Mouse (Mus musculus) midbrain, embryonic 12.5 days (tissue): ENCODE results near the gene Stk38. TPM values are rescaled to one million over a fixed set of nuclear protein-coding genes. Genes with fewer than 3 reads are reported as not detected.
"Not testable (repeated sequence)": the region's sequence is repeated elsewhere in the genome, so short reads cannot be mapped to it uniquely, and the experiment has no call there.

ENCODE experiments used
- ATAC-seq: fragments of 200-750 bp; cut with Nextera tagmentation; 2 replicates; pipeline ENCODE4 v1.8.0; 2017; ENCODE audit warnings: low read depth, moderate TSS enrichment, moderate library complexity; ENCODE audit not compliant: low FRiP score
- H3K27ac ChIP-seq: fragments of 300-500 bp; sonication (generic); replicated peaks from 2 replicates; pipeline ENCODE4 v1.5.1; 2016; ENCODE audit warnings: mild to moderate bottlenecking
- H3K27me3 ChIP-seq: fragments of 300-500 bp; sonication (generic); 2 replicates; pipeline ENCODE4 v1.6.1; 2016; ENCODE audit warnings: mild to moderate bottlenecking
- H3K36me3 ChIP-seq: fragments of 300-500 bp; sonication (generic); 2 replicates; pipeline ENCODE4 v1.6.1; 2016
- H3K4me1 ChIP-seq: fragments of 300-500 bp; sonication (generic); 2 replicates; pipeline ENCODE4 v1.6.1; 2016
- H3K4me2 ChIP-seq: fragments of 300-500 bp; sonication (generic); replicated peaks from 2 replicates; pipeline ENCODE4 v1.6.1; 2016; ENCODE audit warnings: mild to moderate bottlenecking, moderate library complexity
- H3K4me3 ChIP-seq: fragments of 300-500 bp; sonication (generic); 2 replicates; pipeline ENCODE4 v1.5.1; 2016; ENCODE audit warnings: mild to moderate bottlenecking
- H3K9ac ChIP-seq: fragments of 300-500 bp; sonication (generic); replicated peaks from 2 replicates; pipeline ENCODE4 v1.6.1; 2016; ENCODE audit warnings: mild to moderate bottlenecking, moderate library complexity
- H3K9me3 ChIP-seq: fragments of 300-500 bp; sonication (generic); 2 replicates; pipeline ENCODE4 v1.6.1; 2016; ENCODE audit warnings: mild to moderate bottlenecking
- WGBS: fragments of 180-500 bp; shearing (Covaris S2); methylation state at CpG from one replicate; pipeline ENCODE4 v1.1.7; 2016; 5-methylcytosine and 5-hydroxymethylcytosine counted together
- polyA plus RNA-seq: library from polyadenylated mRNA; unstranded; fragments of >200 nt; fragmentation: Nextera tagmentation; extraction: Ambion mirVana; gene quantifications from 2 replicates; pipeline ENCODE4 v1.2.1, GENCODE M21; 2016

Gene Stk38
- polyA plus RNA-seq, 1 experiment from 2014 or later, result 150 TPM

GRCm38 (mm10) chr17:29033569-29034061 lies 25.8 kb upstream of the Stk38 start:
- H3K4me1 ChIP-seq, result peaks cover 31% of the 10 kb centered on the region
- peaks cover 24% of the 10 kb centered on the region for H3K36me3 ChIP-seq
- H3K9me3 ChIP-seq, result no peaks in the 10 kb centered on the region
- peak overlapping the region; percentile 94 for H3K4me2 ChIP-seq
- H3K4me3 ChIP-seq, result peak overlapping the region; percentile 77
- H3K27ac ChIP-seq, result no peak overlapping the region
- under 1% methylated on average over 6 of the region's 6 CpGs for WGBS
- ATAC-seq, result no peak
- peak overlapping the region; percentile 92 for H3K9ac ChIP-seq
- H3K27me3 ChIP-seq, result no peaks in the 10 kb centered on the region

GRCm38 (mm10) chr17:29032274-29033069 lies 24.7 kb upstream of the Stk38 start, which contains the start of gene Srsf3:
Srsf3 (plus strand) TSS chr17:29032628.
- WGBS, result under 1% methylated on average over 77 of the region's 77 CpGs
- Histone ChIP-seq H3K4me2 (peak within 1 kb of the TSS; percentile 94), H3K4me1 (peaks cover 27% of the 10 kb centered on the region), H3K9me3 (no peaks in the 10 kb centered on the region), H3K27me3 (no peaks in the 10 kb centered on the region), H3K4me3 (peak within 1 kb of the TSS; percentile 77), H3K36me3 (peaks cover 13% of the 10 kb centered on the region), H3K27ac (peak within 1 kb of the TSS; percentile 98), H3K9ac (peak within 1 kb of the TSS; percentile 92)
- ATAC-seq, result peak; percentile 98

GRCm38 (mm10) chr17:29031771-29032273 lies 24.0 kb upstream of the Stk38 start:
- Histone ChIP-seq H3K27me3 (no peaks in the 10 kb centered on the region), H3K4me2 (peak overlapping the region; percentile 63), H3K36me3 (peaks cover 6% of the 10 kb centered on the region), H3K27ac (peak overlapping the region; percentile 98), H3K4me3 (peak overlapping the region; percentile 77), H3K9me3 (no peaks in the 10 kb centered on the region), H3K9ac (peak overlapping the region; percentile 89), H3K4me1 (peaks cover 25% of the 10 kb centered on the region)
- 0 out of 2 replicates have a peak, but pooled peaks have one; percentile 13 for ATAC-seq
- WGBS, result under 1% methylated on average over 26 of the region's 26 CpGs

GRCm38 (mm10) chr17:29031085-29031711 lies 23.4 kb upstream of the Stk38 start:
- H3K4me3 ChIP-seq, result peak overlapping the region; percentile 77
- H3K9me3 ChIP-seq, H3K36me3 ChIP-seq, ATAC-seq, H3K27me3 ChIP-seq: not testable (repeated sequence)
- 60% methylated on average over 7 of the region's 7 CpGs for WGBS
- H3K27ac ChIP-seq, result peak overlapping the region; percentile 98
- H3K4me2 ChIP-seq, result peak overlapping the region; percentile 63
- peaks cover 21% of the 10 kb centered on the region for H3K4me1 ChIP-seq
- H3K9ac ChIP-seq, result peak overlapping the region; percentile 89

- WGBS, result 87% methylated on average over 6 of the region's 6 CpGs
- ATAC-seq, result no peak
- no peak overlapping the region for H3K4me3 ChIP-seq
- H3K27ac ChIP-seq, result no peak overlapping the region
- no peaks in the 10 kb centered on the region for H3K36me3 ChIP-seq
- no peaks in the 10 kb centered on the region for H3K9me3 ChIP-seq
- H3K9ac ChIP-seq, result no peak overlapping the region
- H3K27me3 ChIP-seq, result no peaks in the 10 kb centered on the region
- H3K4me2 ChIP-seq, result no peak overlapping the region
- peaks cover 19% of the 10 kb centered on the region for H3K4me1 ChIP-seq
These were observed 22.7 kb upstream of the Stk38 start for GRCm38 (mm10) chr17:29030321-29031034.

- Histone ChIP-seq H3K4me3 (no peak overlapping the region), H3K9me3 (no peaks in the 10 kb centered on the region), H3K36me3 (no peaks in the 10 kb centered on the region), H3K4me1 (peaks cover 10% of the 10 kb centered on the region), H3K9ac (no peak overlapping the region), H3K27me3 (peaks cover 11% of the 10 kb centered on the region; the same call in 1 of the 2 replicates), H3K4me2 (no peak overlapping the region), H3K27ac (no peak overlapping the region)
- WGBS, result 52% methylated on average over 5 of the region's 5 CpGs
- no peak for ATAC-seq
These were observed 19.0 kb upstream of the Stk38 start for GRCm38 (mm10) chr17:29026652-29027356.

- Histone ChIP-seq H3K27me3 (peaks cover 11% of the 10 kb centered on the region; the same call in 1 of the 2 replicates), H3K9ac (no peak overlapping the region), H3K27ac (no peak overlapping the region), H3K4me2 (no peak overlapping the region), H3K36me3 (no peaks in the 10 kb centered on the region), H3K9me3 (no peaks in the 10 kb centered on the region), H3K4me1 (peaks cover 4% of the 10 kb centered on the region; the same call in 1 of the 2 replicates), H3K4me3 (no peak overlapping the region)
- 21% methylated on average over 10 of the region's 10 CpGs for WGBS
- no peak for ATAC-seq
These were observed 17.2 kb upstream of the Stk38 start for GRCm38 (mm10) chr17:29024896-29025565.

GRCm38 (mm10) chr17:29024047-29024892 lies 16.5 kb upstream of the Stk38 start:
- Histone ChIP-seq H3K4me2 (no peak overlapping the region), H3K27me3 (peaks cover 11% of the 10 kb centered on the region; the same call in 1 of the 2 replicates), H3K4me3 (no peak overlapping the region), H3K27ac (no peak overlapping the region), H3K4me1 (peaks cover 4% of the 10 kb centered on the region; the same call in 1 of the 2 replicates), H3K36me3 (no peaks in the 10 kb centered on the region), H3K9ac (no peak overlapping the region), H3K9me3 (no peaks in the 10 kb centered on the region)
- WGBS, result 43% methylated on average over 22 of the region's 22 CpGs
- no peak for ATAC-seq

GRCm38 (mm10) chr17:29023346-29023745 lies 15.6 kb upstream of the Stk38 start:
- no peak overlapping the region for H3K9ac ChIP-seq
- H3K36me3 ChIP-seq, result no peaks in the 10 kb centered on the region
- no peak overlapping the region for H3K4me2 ChIP-seq
- WGBS, result 90% methylated on average over 6 of the region's 6 CpGs
- H3K9me3 ChIP-seq, result no peaks in the 10 kb centered on the region
- ATAC-seq, result no peak
- H3K27ac ChIP-seq, result no peak overlapping the region
- H3K4me1 ChIP-seq, result peaks cover 4% of the 10 kb centered on the region; the same call in 1 of the 2 replicates
- H3K27me3 ChIP-seq, result peaks cover 11% of the 10 kb centered on the region; the same call in 1 of the 2 replicates
- no peak overlapping the region for H3K4me3 ChIP-seq

GRCm38 (mm10) chr17:29022230-29022819 lies 14.5 kb upstream of the Stk38 start:
- Histone ChIP-seq H3K4me3 (no peak overlapping the region), H3K4me1 (peaks cover 4% of the 10 kb centered on the region; the same call in 1 of the 2 replicates), H3K9ac (no peak overlapping the region), H3K27me3 (peaks cover 11% of the 10 kb centered on the region; the same call in 1 of the 2 replicates), H3K36me3 (no peaks in the 10 kb centered on the region), H3K4me2 (0 out of 2 replicates have a peak overlapping the region, but pooled peaks have one; percentile 26), H3K27ac (no peak overlapping the region), H3K9me3 (no peaks in the 10 kb centered on the region)
- no peak for ATAC-seq
- WGBS, result 30% methylated on average over 15 of the region's 15 CpGs
